Mouse (Mus musculus): ENCODE measurements at regions not wholly inside any gene's neighbourhood (a gene's known extent, or its start where the extent isn't known, plus 50 kb on each side); places are given as distances from the start of the nearest gene placed in this dataset.
A peak's percentile ranks its signal among the peaks of the same experiment; 100 is the strongest.

DNA sequence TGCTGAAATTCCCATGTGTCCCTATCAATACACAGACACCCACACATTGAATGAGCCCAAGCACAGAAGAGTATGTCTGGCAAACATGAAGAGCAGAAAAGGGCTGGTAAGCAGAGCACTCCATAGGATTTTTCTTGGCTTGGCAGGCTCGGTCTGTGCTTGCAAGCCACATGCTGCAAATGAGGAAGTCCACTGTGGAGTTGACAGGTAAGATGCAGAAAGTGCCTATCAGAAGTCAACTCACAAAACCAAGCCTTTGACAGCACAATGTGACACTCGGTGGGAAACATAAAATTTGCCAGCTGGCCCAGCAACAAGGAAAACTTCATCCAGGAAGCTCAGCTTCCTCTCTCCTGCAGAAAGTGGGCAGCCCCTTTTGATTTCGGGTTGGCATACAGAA is 722.7 kb downstream of the 1700064H15Rik start:
- H3K27ac ChIP-seq = no peak overlapping the region

DNA sequence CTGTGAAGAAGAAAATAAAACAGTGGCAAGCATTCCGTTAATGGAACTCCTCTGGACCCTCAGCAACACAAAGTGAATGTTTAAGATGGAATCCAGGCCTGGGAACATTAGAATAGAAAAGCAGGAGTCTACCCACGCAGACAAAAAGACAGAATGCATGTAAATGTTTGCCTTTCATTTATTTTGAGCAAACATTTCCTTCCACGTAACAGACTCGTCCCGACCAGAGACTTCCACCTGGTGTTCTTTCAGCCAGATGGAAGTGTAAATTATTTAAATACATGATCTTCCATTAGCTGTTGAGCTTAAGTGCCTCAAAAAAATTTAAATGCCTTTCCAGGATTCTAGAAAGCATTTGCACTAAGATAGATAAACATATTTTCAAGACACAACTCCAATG is 722.3 kb downstream of the 1700064H15Rik start:
- intact Hi-C loops (cut with DNase I) = loop anchor here (10.0 kb wide), 1 partner anchor 281 kb away; no protein-coding TSS in a partner anchor

More for the DNA sequence above, 722.7 kb downstream of the 1700064H15Rik start:
- no peak for TF ChIP-seq CTCF (IDR thresholded peaks at IDR 0.05)
- intact Hi-C loops (cut with DNase I) = loop anchor here (10.0 kb wide), 1 partner anchor 281 kb away; no protein-coding TSS in a partner anchor
- no peak for DNase-seq (ENCODE audit: extremely low spot score in 1 of 2, low spot score in 2 of 2)
- H3K4me3 ChIP-seq = no peak overlapping the region

DNA sequence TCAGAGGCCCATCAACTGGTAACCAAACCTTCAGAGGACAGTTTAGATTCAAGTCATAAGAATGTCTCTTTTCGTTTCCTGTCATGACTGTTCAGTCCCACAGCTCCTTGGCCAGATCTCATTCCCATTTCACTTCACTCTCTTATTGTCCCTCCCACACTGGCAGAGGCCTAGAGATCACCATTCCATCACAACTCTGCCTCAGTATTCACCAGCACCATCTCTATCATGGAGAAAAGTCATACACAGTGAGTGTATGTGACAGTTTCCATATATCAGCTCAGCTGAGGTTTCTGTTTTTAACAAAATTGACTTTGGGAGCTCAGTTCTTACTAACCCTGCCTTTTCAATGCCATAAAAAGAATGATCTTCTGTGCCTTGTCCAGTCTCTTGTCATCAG is 719.7 kb downstream of the 1700064H15Rik start:
- Histone ChIP-seq H3K27ac (no peak overlapping the region), H3K4me3 (no peak overlapping the region)
- intact Hi-C loops (cut with DNase I) = loop anchor here (10.0 kb wide), 1 partner anchor 284 kb away; no protein-coding TSS in a partner anchor
- TF ChIP-seq CTCF (IDR thresholded peaks at IDR 0.05) = no peak
- no peak for DNase-seq (ENCODE audit: extremely low spot score in 1 of 2, low spot score in 2 of 2)

More for the DNA sequence above, 722.3 kb downstream of the 1700064H15Rik start:
- H3K27ac ChIP-seq = no peak overlapping the region
- DNase-seq (ENCODE audit: extremely low spot score in 1 of 2, low spot score in 2 of 2) = no peak
- H3K4me3 ChIP-seq = no peak overlapping the region
- TF ChIP-seq CTCF (IDR thresholded peaks at IDR 0.05) = no peak

DNA sequence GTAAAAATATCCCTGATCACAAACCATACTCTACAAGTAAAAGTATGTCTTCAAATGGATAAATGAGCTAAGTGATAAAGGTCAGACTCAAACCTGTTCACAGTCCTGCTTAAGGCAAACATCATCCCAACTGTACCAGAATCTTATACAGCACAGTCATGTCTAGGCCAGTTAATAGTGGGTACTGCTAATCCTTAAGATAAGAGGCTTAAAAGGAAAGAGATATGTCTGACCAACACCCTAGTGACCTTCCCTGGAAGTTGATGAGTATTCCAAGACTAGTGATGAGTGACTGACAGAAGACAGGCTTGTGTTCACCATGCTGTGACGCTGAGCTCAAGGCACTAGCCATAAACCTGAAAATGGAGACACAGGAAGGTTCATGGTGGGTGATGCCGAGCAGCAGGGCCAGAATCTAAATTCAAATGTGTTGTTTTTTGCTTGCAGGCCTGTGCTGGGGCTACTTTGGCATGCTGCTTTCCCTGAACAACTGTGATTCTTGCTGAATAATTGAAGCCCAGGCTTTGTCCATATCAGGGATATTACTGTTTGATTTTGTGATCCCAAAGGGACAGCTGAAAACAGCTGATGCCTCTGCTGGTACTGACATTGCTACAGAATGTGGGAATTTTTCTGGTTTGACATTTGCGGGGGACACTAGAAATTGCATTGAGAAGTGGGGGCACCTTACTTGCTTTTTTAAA is 699.9 kb downstream of the 1700064H15Rik start:
- intact Hi-C loops (cut with DNase I) = no loop called here
- no peak overlapping the region for H3K4me3 ChIP-seq
- no peak overlapping the region for H3K27ac ChIP-seq
- DNase-seq (ENCODE audit: extremely low spot score in 1 of 2, low spot score in 2 of 2) = no peak
- no peak for TF ChIP-seq CTCF (IDR thresholded peaks at IDR 0.05)

DNA sequence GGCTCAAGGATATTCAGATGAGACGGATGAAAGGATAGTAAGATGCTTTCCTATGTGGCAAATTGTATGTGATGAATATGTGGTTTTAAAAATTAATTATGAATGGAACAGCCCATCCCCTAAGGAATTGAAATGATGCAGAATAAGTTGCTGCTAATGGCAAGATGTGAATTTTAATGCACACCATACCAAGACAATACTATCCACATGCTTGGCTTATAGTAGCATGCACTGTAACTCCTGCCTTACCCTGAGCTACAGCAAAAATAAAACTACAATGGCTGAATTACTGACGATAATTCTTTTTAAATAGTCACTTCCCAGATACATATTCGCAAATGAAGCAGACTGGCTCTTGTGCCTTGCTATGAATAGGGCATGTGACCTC is 699.4 kb downstream of the 1700064H15Rik start:
- intact Hi-C loops (cut with DNase I) = no loop called here
- DNase-seq (ENCODE audit: extremely low spot score in 1 of 2, low spot score in 2 of 2) = no peak
- TF ChIP-seq CTCF (IDR thresholded peaks at IDR 0.05) = no peak
- Histone ChIP-seq H3K27ac (no peak overlapping the region), H3K4me3 (no peak overlapping the region)

DNA sequence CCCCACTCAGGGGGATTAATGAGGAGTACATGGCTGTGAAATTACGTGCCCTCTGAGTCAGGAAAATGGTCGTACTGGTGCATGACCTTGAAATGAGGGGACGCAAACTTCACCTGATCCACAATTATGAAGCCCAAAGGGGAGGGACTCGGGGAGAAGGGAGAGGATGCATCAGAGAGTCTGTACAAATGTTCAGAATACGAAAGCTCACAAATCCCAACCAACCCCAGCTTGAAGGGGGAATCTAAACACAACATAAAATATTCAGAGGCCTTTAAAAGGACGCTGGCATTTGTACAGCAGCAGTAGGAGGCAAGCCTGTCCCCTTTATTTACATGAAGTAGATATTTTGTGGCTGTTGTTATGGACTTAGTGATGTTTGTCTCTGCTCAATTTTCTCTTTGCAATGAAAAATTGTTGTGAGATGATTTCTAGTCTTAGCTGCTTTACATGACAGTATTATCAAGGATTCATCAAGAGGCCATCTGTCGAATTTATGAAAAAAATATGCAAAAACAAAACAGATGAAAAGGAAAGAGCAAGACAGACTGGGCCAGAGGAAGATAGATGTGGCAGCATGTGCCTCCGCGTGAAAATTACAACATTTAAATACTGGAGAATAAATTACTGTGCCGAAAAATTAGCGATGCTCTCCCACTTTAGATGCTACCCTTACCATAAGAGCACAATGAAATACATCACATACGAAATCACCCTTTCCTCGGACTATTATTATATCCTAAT is 695.3 kb downstream of the 1700064H15Rik start:
- intact Hi-C loops (cut with DNase I) = no loop called here
- DNase-seq (ENCODE audit: extremely low spot score in 1 of 2, low spot score in 2 of 2) = no peak
- TF ChIP-seq CTCF (IDR thresholded peaks at IDR 0.05) = no peak
- no peak overlapping the region for H3K27ac ChIP-seq
- H3K4me3 ChIP-seq = no peak overlapping the region

DNA sequence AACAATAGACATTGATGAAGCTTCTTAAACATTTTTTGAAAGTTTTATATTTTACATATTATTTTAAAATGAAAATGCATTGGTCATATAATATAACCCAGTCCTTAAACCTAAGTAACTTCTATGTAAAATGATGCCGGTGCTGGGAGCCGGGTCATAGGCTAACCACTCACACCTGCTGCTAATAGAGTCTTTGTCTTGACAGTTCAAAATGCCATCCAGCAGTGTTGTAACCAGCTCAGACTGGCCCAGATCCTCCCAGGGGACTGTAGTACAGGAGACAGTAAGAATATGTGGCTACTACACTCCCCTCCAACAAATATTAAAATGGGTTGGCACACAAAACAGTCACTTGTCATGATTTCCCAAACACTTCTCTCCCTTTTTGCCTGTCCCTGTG is 693.6 kb downstream of the 1700064H15Rik start:
- no peak for DNase-seq (ENCODE audit: extremely low spot score in 1 of 2, low spot score in 2 of 2)
- Histone ChIP-seq H3K27ac (no peak overlapping the region), H3K4me3 (no peak overlapping the region)
- no peak for TF ChIP-seq CTCF (IDR thresholded peaks at IDR 0.05)
- intact Hi-C loops (cut with DNase I) = no loop called here

DNA sequence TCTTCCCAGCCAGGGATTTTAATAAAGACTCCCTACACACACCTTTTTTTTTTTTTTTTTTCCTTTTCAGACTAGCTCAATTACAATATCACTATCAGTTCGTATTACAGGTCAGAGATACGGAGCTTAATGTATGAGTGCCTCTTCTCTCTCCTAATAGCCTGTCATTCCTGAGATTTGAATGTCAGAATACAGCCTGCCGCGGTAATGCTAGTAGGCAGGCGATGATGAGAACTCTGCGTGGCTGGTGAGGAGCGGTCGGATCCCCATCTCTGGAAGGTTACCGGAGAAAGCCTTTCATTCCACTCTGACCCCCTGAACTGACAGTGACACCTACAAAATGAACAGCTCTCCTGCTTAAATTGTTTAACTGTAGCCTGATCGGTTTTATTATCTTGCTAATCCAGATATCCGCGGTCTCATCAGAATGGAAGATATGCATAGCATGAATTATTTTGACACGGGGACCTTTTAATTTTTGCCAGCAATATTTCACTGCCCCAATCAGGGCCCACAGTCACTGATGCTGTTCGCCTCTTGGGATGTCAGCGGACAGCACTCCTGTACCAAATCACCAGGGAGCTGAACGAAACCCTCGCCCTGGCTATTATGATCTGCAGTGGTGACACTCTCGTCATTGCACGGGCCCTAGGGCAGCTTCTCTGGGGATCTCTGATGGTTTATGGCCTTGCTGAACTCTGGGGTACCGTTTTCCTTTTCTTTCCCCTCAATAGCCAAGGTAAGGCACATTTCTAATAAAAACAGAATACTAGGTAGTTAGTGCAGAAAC is 690.9 kb downstream of the 1700064H15Rik start:
- no peak for DNase-seq (ENCODE audit: extremely low spot score in 1 of 2, low spot score in 2 of 2)
- Histone ChIP-seq H3K4me3 (no peak overlapping the region), H3K27ac (no peak overlapping the region)
- TF ChIP-seq CTCF (IDR thresholded peaks at IDR 0.05) = no peak
- intact Hi-C loops (cut with DNase I) = no loop called here

DNA sequence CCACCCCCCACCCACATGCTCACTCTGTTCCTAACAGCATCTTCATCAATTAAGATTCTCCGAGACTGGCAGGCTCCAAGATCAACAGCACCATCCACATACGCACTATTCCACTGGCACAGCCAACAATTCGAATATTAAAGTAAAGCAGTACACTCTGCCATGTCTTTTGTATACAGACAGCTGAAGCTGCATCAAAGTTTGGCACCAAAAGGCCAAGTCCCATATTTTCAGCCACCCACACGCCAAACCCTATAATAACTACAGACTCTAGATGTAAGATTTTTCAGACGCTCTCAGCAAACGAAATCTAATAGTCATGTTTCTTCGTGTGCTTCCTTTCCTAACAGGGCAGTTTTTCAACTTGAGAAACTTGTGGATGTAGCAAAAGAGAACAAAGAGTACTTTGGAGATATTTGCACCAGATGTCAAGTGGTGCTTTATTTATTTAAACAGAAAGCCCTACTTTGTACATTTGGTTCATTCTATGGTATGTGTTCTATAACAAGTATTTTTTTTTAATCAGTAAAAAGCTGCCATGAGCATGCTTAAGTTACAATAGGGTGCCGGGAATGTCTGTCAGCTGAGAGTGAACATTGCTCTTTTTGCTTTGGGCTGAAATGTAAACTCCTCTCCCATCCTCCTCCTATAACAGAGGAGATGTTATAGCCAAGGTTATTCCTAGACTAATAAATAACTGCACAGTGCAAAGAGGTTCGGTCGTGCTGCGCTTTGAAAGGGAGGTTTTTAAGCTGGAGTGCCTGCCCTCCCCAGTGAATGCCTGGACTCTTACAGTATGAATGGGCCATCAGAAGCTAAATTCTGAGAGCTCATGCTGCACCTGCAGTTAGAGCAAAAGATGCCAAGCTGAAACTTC is 686.9 kb downstream of the 1700064H15Rik start:
- DNase-seq (ENCODE audit: extremely low spot score in 1 of 2, low spot score in 2 of 2) = peak in 1 of 2 experiments; percentile 14
- peak overlapping the region; percentile 28; the same call in 1 of the 2 replicates for H3K27ac ChIP-seq
- TF ChIP-seq CTCF (IDR thresholded peaks at IDR 0.05) = no peak
- no peak overlapping the region for H3K4me3 ChIP-seq
- intact Hi-C loops (cut with DNase I) = no loop called here

DNA sequence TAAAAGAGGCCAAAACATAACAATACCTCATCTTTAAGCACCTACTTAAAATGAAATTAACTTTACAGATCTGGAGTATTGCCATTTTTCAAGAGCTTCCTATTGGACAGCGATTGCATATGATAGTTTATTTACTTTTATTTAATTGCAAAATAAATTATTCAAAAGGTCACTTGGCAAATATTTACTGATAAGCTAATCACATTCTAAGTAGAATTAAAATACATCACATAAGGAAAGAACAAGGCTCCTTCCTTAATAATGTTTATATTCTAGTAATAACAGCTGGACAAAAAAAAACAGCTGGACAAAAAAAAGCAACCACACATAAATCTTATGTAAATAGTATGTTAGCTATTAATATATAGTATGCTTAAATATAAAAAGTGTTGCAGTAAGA is 668.1 kb downstream of the 1700064H15Rik start:
- Histone ChIP-seq H3K27ac (no peak overlapping the region), H3K4me3 (no peak overlapping the region)
- intact Hi-C loops (cut with DNase I) = no loop called here
- TF ChIP-seq CTCF (IDR thresholded peaks at IDR 0.05) = no peak
- DNase-seq (ENCODE audit: extremely low spot score in 1 of 2, low spot score in 2 of 2) = no peak

DNA sequence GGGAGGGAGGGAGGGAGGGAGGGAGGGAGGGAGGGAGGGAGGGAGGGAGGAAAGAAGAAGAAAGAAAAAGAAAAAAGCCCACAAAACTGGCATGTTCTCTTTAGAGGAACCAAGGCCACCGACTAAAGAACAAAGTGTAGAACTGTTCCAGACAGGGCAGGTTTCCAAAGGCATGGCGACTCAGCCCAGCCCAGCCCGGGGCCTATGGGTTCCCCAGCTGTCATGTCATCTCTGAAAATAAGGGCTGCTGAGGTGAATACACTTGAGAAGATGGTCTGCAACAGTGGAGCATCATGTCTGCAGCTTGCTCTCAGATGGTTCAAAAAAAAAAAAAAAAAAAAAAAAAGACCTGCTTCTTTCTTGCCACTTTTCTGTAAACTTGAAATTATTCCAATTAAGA is 639.8 kb downstream of the 1700064H15Rik start:
- Histone ChIP-seq H3K27ac (no peak overlapping the region), H3K4me3 (no peak overlapping the region)
- intact Hi-C loops (cut with DNase I) = no loop called here
- TF ChIP-seq CTCF (IDR thresholded peaks at IDR 0.05) = no peak
- DNase-seq (ENCODE audit: extremely low spot score in 1 of 2, low spot score in 2 of 2) = no peak

All from left cerebral cortex, adult 2 months (tissue).